In the genomic region with DNA sequence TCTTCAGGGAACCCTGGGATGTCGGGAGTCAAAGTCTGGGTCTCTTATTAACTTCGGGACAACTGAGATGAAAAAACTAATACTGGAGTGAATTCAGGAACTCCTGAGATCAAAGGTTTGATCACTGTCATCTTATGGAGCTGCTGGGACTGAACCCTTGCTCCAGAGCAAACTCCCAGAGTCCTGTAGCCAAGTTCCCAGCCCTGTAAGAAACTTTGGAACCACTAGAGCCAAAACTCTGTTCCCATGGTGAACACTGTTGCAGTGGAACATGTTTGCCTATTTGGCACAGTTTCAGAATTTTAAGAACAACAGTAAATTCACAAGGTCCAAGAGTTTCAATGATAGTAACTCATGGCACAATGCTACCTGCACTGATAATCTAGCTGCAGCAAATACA, we compare ENCODE assay signal across 13 mouse cellular contexts.
"Had no signal": no experiment of that assay in that cellular context is flagged by ENCODE, and none has a peak within 500 bp of the region (broad histone marks: within the 10 kb centered on the region; RNA-seq: fewer than 3 reads in every experiment).

No protein-coding gene starts in this region.

- H3K4me1 ChIP-seq: limb, embryonic 13.5 days; neural tube, embryonic 12.5 days; stomach, embryonic 15.5 days had no signal

- H3K9me3 ChIP-seq: midbrain, embryonic 13.5 days; neural tube, embryonic 12.5 days; stomach, embryonic 15.5 days had no signal

- H3K27ac ChIP-seq: hindbrain, postnatal 0 days; limb, embryonic 13.5 days; liver, embryonic 14.5 days; midbrain, embryonic 13.5 days; neural tube, embryonic 12.5 days; stomach, embryonic 15.5 days had no signal

- ATAC-seq: hindbrain, postnatal 0 days; midbrain, embryonic 13.5 days had no signal

- H3K4me3 ChIP-seq: limb, embryonic 13.5 days; midbrain, embryonic 13.5 days; neural tube, embryonic 12.5 days; stomach, embryonic 15.5 days had no signal

- DNase-seq: kidney, postnatal 10 days; left cerebral cortex, postnatal 4 days; lung, embryonic 14.5 days; lung, postnatal 10 days; lung, postnatal 4 days; spleen, adult 18-20 months; thymus, postnatal 36 days had no signal

- H3K9ac ChIP-seq: limb, embryonic 13.5 days; liver, embryonic 14.5 days; lung, embryonic 14.5 days; midbrain, embryonic 13.5 days; neural tube, embryonic 12.5 days; stomach, embryonic 15.5 days had no signal

- H3K36me3 ChIP-seq: limb, embryonic 13.5 days; midbrain, embryonic 13.5 days; neural tube, embryonic 12.5 days; stomach, embryonic 15.5 days had no signal

- H3K4me2 ChIP-seq: limb, embryonic 13.5 days; lung, embryonic 14.5 days; midbrain, embryonic 13.5 days; neural tube, embryonic 12.5 days; stomach, embryonic 15.5 days had no signal

- H3K27me3 ChIP-seq: limb, embryonic 13.5 days; midbrain, embryonic 13.5 days; neural tube, embryonic 12.5 days; stomach, embryonic 15.5 days had no signal
